Mouse (Mus musculus) ES-E14 (cell line): ENCODE data around the gene Dydc1. TPM values are rescaled to one million over a fixed set of nuclear protein-coding genes. Genes with fewer than 3 reads are reported as not detected.

Experiments used
- DNase-seq: peaks from one replicate; pipeline ENCODE4 v3.0.0-alpha.2; 2013; ENCODE audit warnings: low read depth, low spot score
- H3K27ac ChIP-seq: 2 replicates; pipeline ENCODE4 v1.5.1; 2012; ENCODE audit warnings: low read depth, mild to moderate bottlenecking, low read length, moderate library complexity, mixed read lengths; ENCODE audit not compliant: poor library complexity, insufficient read depth, severe bottlenecking
- H3K36me3 ChIP-seq: 2 replicates; pipeline ENCODE4 v1.6.1; 2012; ENCODE audit warnings: mild to moderate bottlenecking, low read length, moderate library complexity, mixed read lengths; ENCODE audit not compliant: control insufficient read depth, poor library complexity, insufficient read depth, severe bottlenecking
- H3K4me1 ChIP-seq, 2 experiments: fragments of 150-350 bp in 1 of 2; sonication (generic) in 1 of 2; 2 replicates each; pipeline ENCODE4 v1.6.1; 2012; ENCODE audit warnings: low read length in 2 of 2, mild to moderate bottlenecking in 1 of 2, mixed read lengths in 1 of 2; ENCODE audit not compliant: control insufficient read depth in 2 of 2, insufficient read depth in 2 of 2, poor library complexity in 1 of 2
- H3K4me3 ChIP-seq, 2 experiments: fragments of 150-350 bp in 1 of 2; sonication (generic) in 1 of 2; 2 replicates each; pipeline ENCODE4 v1.5.1; 2012; ENCODE audit warnings: low read length in 2 of 2, low read depth in 1 of 2, mild to moderate bottlenecking in 1 of 2, mixed read lengths in 1 of 2; ENCODE audit not compliant: insufficient read depth in 1 of 2, poor library complexity in 1 of 2, severe bottlenecking in 1 of 2
- H3K9ac ChIP-seq: 2 replicates; pipeline ENCODE4 v1.6.1; 2012; ENCODE audit warnings: low read depth, mild to moderate bottlenecking, low read length, mixed read lengths; ENCODE audit not compliant: poor library complexity, insufficient read depth, severe bottlenecking
- H3K9me3 ChIP-seq: fragments of 150-350 bp; sonication (generic); 2 replicates; pipeline ENCODE4 v1.6.1; 2012; ENCODE audit warnings: low read depth, mild to moderate bottlenecking, low read length; ENCODE audit not compliant: control insufficient read depth, insufficient read depth
- CHD2 ChIP-seq: IDR thresholded peaks from 2 replicates; pipeline ENCODE4 v1.6.1; 2014; ENCODE audit warnings: mild to moderate bottlenecking, low read depth, low read length, inconsistent platforms
- HCFC1 ChIP-seq: IDR thresholded peaks from 2 replicates; pipeline ENCODE4 v1.6.1; 2012; ENCODE audit warnings: low read length, inconsistent platforms, borderline replicate concordance; ENCODE audit not compliant: insufficient read depth
- MAFK ChIP-seq: IDR thresholded peaks from 2 replicates; pipeline ENCODE4 v1.6.1; 2014; ENCODE audit warnings: mild to moderate bottlenecking, low read depth, low read length, inconsistent platforms; ENCODE audit not compliant: insufficient read depth
- ZC3H11A ChIP-seq: IDR thresholded peaks from 2 replicates; pipeline ENCODE4 v1.6.1; 2012; ENCODE audit warnings: low read depth, mild to moderate bottlenecking, inconsistent platforms, low read length, borderline replicate concordance
- ZNF384 ChIP-seq: IDR thresholded peaks from 2 replicates; pipeline ENCODE4 v1.6.1; 2012; ENCODE audit warnings: low read depth, low read length, inconsistent platforms
- in situ Hi-C, 2 experiments: fragments of 600-800 bp; cut with MboI; formaldehyde crosslinking; loops; one replicate each; pipeline ENCODE4 v1.15.1; 2025; ENCODE audit warnings: low sequenced_read_pairs in 2 of 2, inconsistent platforms in 1 of 2; ENCODE audit not compliant: unreplicated experiment in 2 of 2
- total RNA-seq: library from RNA; depleted of rRNA; stranded (reverse); fragments of 300-350 nt; gene quantifications from 2 replicates; pipeline ENCODE4 v1.2.3, GENCODE M21; 2012

Gene Dydc1
- total RNA-seq, 1 experiment = not detected

DNA sequence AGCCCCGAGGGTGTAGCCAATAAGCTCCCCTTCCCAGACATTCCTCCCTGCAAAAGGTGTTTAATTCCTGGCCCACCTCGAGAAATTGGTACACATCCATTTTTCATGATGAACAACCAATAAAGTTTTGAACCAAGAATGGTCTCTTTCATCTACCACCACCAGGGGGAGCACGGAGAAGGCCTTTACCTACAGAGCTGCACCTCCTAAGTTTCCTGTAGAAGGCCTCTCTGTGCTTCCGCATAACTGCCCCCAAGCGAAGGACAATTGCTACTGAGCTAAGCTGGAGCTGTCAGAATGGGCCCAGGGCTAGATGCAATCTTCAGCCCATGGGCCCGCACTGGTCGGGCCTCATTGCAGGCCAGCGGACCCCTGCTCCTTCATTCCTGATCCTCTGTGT lies 18.1 kb downstream of the Dydc1 start:
- DNase-seq = peak; percentile 61
- Histone ChIP-seq H3K4me1 (no peaks in the 10 kb centered on the region), H3K36me3 (no peaks in the 10 kb centered on the region), H3K27ac (no peak overlapping the region), H3K9me3 (no peaks in the 10 kb centered on the region), H3K4me3 (peak overlapping the region; percentile 13 to 38; a peak in 2 of 4 replicates), H3K9ac (peak overlapping the region; percentile 67; the same call in 1 of the 2 replicates)
- TF ChIP-seq MAFK = no peak
- no peak for TF ChIP-seq HCFC1
- TF ChIP-seq ZNF384 = 0 out of 2 replicates have a peak, but pooled peaks have one; percentile 8
- no peak for TF ChIP-seq ZC3H11A
- TF ChIP-seq CHD2 = no peak
- in situ Hi-C loops = no loop called here

DNA sequence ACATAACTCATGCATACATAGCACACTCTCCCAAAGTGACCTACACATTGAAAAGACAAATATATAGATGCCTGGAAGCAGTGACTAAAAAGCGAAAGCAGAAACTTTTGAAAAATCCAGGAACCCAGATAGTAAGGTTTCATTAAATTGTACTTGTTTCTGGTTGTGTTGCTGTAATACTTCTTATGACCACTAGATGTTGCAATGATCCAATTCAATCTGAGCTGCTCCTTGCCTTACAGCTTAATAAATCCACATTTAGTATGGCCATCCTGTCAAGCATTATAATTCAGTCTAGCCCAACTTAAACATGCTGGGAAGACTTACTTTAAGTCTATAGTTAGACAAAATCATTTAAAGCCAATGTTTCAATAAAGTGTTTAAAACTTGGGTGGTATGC lies 21.4 kb downstream of the Dydc1 start:
- Histone ChIP-seq H3K4me3 (no peak overlapping the region), H3K9me3 (no peaks in the 10 kb centered on the region), H3K9ac (no peak overlapping the region), H3K36me3 (no peaks in the 10 kb centered on the region), H3K27ac (no peak overlapping the region), H3K4me1 (no peaks in the 10 kb centered on the region)
- in situ Hi-C loops = no loop called here
- no peak for TF ChIP-seq ZC3H11A
- no peak for TF ChIP-seq ZNF384
- no peak for TF ChIP-seq CHD2
- no peak for TF ChIP-seq HCFC1
- TF ChIP-seq MAFK = no peak
- DNase-seq = no peak

DNA sequence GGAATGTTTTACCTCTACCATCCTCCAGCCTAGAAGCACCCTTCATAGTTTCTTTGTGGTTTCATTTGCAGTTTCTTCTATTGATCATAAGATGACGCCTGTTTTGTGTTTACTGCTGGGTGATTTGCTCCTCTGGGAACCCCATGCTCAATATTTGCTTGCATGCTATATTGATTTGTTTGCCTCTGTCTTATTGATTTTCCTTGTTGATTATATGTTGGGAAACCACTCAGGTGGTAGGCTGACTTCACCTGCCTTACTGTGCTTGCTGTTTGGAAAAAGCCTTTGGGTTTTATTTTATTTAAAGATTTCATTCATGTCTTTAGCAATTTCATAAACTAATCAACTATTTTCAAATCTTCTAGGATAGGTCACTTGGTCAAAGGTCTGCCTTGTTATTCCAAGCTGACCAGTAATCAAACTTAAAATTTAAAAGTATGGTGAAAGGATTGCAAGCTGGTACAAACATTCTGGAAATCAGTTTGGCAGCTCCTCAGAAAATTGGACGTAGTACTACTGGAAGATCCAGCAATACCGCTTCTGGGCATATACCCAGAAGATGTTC lies 23.7 kb downstream of the Dydc1 start:
- Histone ChIP-seq H3K36me3 (no peaks in the 10 kb centered on the region), H3K9ac (no peak overlapping the region), H3K9me3 (no peaks in the 10 kb centered on the region), H3K4me1 (no peaks in the 10 kb centered on the region), H3K27ac (no peak overlapping the region), H3K4me3 (no peak overlapping the region)
- in situ Hi-C loops = no loop called here
- no peak for DNase-seq
- TF ChIP-seq MAFK (no peak), ZC3H11A (no peak), ZNF384 (no peak), CHD2 (no peak), HCFC1 (no peak)

DNA sequence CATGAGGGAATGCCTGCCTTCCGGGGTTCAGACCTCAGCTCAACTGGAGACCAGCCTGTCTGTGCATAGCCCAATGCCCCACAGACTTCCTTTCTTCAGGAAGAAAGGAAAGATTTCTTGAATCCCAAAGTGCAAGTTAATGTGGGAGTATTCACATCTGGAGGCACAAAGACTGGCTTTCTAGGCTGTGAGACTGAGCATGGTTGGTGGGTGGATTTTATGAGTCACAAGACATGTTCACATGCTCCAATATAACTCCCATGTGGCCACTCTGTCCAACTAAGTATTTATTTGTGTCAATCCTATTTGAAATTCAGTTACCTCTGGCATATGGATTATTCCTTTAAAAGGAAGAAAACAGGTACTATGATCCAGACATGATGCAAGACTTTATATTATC lies 26.0 kb downstream of the Dydc1 start:
- in situ Hi-C loops = no loop called here

DNA sequence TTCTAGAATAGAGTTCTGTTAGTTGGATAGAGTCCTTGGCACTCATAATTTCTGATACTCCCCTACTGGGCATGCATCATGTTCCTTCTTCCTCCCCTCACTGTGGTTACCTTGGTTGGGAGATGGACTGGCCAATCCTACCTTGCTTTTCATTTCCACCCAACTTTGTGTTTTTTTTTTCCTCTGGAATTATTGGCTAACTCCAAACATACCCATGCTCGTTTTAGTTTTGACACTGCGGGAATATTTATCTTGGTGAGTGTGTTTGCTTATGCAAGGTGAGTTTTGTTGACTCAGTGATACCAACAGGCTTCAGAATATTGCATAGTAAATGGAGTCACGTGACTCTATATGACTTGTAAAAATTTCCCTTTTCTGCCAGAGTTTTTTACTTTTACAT lies 28.0 kb downstream of the Dydc1 start:
- in situ Hi-C loops = no loop called here
- H3K9ac ChIP-seq = no peak overlapping the region
- H3K4me1 ChIP-seq = no peaks in the 10 kb centered on the region
- H3K36me3 ChIP-seq = no peaks in the 10 kb centered on the region
- no peak overlapping the region for H3K27ac ChIP-seq
- TF ChIP-seq ZNF384 = no peak
- no peak for TF ChIP-seq CHD2
- TF ChIP-seq HCFC1 = no peak
- TF ChIP-seq ZC3H11A = no peak
- TF ChIP-seq MAFK = no peak
- H3K4me3 ChIP-seq = no peak overlapping the region
- H3K9me3 ChIP-seq = no peaks in the 10 kb centered on the region
- DNase-seq = no peak

More for the DNA sequence above, 26.0 kb downstream of the Dydc1 start:
- H3K4me3 ChIP-seq = no peak overlapping the region
- no peaks in the 10 kb centered on the region for H3K4me1 ChIP-seq
- H3K9ac ChIP-seq = no peak overlapping the region
- H3K9me3 ChIP-seq = no peaks in the 10 kb centered on the region
- H3K36me3 ChIP-seq = no peaks in the 10 kb centered on the region
- no peak for TF ChIP-seq ZC3H11A
- TF ChIP-seq MAFK = no peak
- no peak for TF ChIP-seq HCFC1
- no peak for TF ChIP-seq CHD2
- no peak for TF ChIP-seq ZNF384
- no peak overlapping the region for H3K27ac ChIP-seq
- no peak for DNase-seq
